Mouse (Mus musculus): Measurements from ENCODE around the gene Shank2. TPM values are rescaled to one million over a fixed set of nuclear protein-coding genes. Genes with fewer than 3 reads are reported as not detected.

Shank2 gene
- total and polyA plus RNA-seq, 2 experiments from 2014 or later: 0.19 to 0.95 TPM

DNA sequence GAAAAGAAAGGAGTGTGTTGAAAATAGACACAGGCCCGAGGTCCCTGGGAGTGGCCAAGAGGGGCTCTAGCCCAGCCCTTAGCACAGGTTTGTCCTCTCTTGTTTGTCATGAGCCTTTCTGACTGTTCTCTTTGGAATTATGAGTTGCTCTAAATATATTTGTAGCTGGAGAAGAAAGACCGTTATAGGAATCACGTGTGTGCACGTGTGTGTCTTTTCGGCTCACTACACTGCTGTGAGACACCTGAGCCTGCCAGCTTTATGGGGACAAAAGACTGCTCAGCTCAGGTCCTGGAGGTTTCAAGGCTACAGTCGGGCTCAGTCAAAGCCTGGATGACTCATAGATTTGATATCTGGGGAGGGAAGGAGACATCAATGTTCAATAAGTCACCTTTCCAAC lies 323.1 kb downstream of the Shank2 start:
- ATAC-seq (ENCODE audit: insufficient read depth, low read depth) (no peak), DNase-seq (ENCODE audit: low spot score) (no peak)
- WGBS: 76% methylated on average over 6 of the region's 6 CpGs
- H3K9ac ChIP-seq (replicated peaks; ENCODE audit: low read depth, low read length): no peak overlapping the region
- H3K36me3 ChIP-seq (replicated peaks; ENCODE audit: control insufficient read depth, insufficient read depth, low read length): no peaks in the 10 kb centered on the region
- no peak overlapping the region for H3K4me3 ChIP-seq (ENCODE audit: low read depth, low read length)
- TF ChIP-seq EP300 (IDR thresholded peaks at IDR 0.05; ENCODE audit: low read depth): no peak
- TF ChIP-seq CTCF (IDR thresholded peaks at IDR 0.05; ENCODE audit: low read depth): no peak
- H3K27me3 ChIP-seq (ENCODE audit: control insufficient read depth, insufficient read depth, low read length): no peaks in the 10 kb centered on the region
- H3K27ac ChIP-seq (ENCODE audit: low read depth): no peak overlapping the region
- H3K4me2 ChIP-seq (ENCODE audit: low read depth, low read length): no peak overlapping the region
- H3K4me1 ChIP-seq (ENCODE audit: control insufficient read depth, insufficient read depth): no peaks in the 10 kb centered on the region
- no peaks in the 10 kb centered on the region for H3K9me3 ChIP-seq (replicated peaks; ENCODE audit: control insufficient read depth, low read length)

DNA sequence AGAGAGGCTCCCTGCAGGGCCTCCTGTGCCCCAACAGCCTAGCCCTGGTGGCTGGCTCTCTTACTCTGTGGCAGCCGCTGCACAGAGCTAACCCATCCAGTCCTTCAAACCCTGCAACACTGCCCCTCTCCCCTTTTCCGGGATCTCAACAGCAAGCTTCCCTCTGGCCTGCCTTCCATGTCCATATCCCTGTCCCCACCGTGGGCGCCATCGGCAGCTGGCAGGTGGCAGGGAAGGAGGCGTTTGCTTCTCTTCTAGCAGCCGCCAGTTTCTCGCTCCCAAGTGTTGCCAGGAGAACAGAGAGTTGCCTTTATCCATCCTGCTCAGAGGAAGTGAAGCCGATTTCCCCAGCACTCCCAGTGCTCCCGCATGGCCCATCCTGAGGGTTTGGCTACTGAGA lies 323.9 kb downstream of the Shank2 start:
- 86% methylated on average over 10 of the region's 10 CpGs for WGBS
- H3K27ac ChIP-seq (ENCODE audit: low read depth): no peak overlapping the region
- no peak overlapping the region for H3K9ac ChIP-seq (replicated peaks; ENCODE audit: low read depth, low read length)
- no peaks in the 10 kb centered on the region for H3K36me3 ChIP-seq (replicated peaks; ENCODE audit: control insufficient read depth, insufficient read depth, low read length)
- H3K27me3 ChIP-seq (ENCODE audit: control insufficient read depth, insufficient read depth, low read length): no peaks in the 10 kb centered on the region
- H3K4me2 ChIP-seq (ENCODE audit: low read depth, low read length): no peak overlapping the region
- TF ChIP-seq CTCF (IDR thresholded peaks at IDR 0.05; ENCODE audit: low read depth): no peak
- no peak for ATAC-seq (ENCODE audit: insufficient read depth, low read depth)
- H3K4me1 ChIP-seq (ENCODE audit: control insufficient read depth, insufficient read depth): no peaks in the 10 kb centered on the region
- H3K9me3 ChIP-seq (replicated peaks; ENCODE audit: control insufficient read depth, low read length): no peaks in the 10 kb centered on the region
- DNase-seq (ENCODE audit: low spot score): no peak
- no peak overlapping the region for H3K4me3 ChIP-seq (ENCODE audit: low read depth, low read length)

DNA sequence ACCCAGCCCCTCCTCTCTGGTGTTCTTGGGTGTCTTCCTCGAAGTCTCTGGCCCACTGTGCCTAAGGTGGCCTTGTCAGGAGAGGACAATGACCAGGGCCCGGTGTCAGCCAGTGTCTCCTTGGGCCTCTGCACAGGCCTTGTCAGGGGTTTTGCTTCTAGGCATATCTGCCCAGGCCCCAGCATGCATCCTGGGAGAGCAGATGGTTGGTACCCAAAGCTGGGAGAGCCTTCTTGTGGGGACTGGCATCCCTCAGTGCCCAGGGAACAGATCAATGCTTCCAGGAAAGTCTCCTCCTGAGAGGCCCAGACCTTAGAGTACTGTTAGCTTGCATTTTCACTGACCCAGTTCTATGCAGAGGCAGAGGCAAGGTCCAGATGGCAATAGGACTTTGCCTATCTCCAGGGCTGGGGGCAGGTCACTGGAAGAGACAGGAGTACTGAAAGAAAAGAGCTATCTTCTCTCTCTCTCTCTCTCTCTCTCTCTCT lies 327.7 kb downstream of the Shank2 start:
- Histone ChIP-seq H3K9me3 (replicated peaks; ENCODE audit: control insufficient read depth, low read length) (no peaks in the 10 kb centered on the region), H3K27ac (ENCODE audit: low read depth) (no peak overlapping the region), H3K4me2 (ENCODE audit: low read depth, low read length) (no peak overlapping the region), H3K4me1 (ENCODE audit: control insufficient read depth, insufficient read depth) (no peaks in the 10 kb centered on the region), H3K36me3 (replicated peaks; ENCODE audit: control insufficient read depth, insufficient read depth, low read length) (no peaks in the 10 kb centered on the region), H3K4me3 (ENCODE audit: low read depth, low read length) (no peak overlapping the region), H3K27me3 (ENCODE audit: control insufficient read depth, insufficient read depth, low read length) (no peaks in the 10 kb centered on the region), H3K9ac (replicated peaks; ENCODE audit: low read depth, low read length) (no peak overlapping the region)
- WGBS: 58% methylated on average over 2 of the region's 2 CpGs
- ATAC-seq (ENCODE audit: insufficient read depth, low read depth) (no peak), DNase-seq (ENCODE audit: low spot score) (no peak)
- TF ChIP-seq CTCF (IDR thresholded peaks at IDR 0.05; ENCODE audit: low read depth): no peak
- no peak for TF ChIP-seq EP300 (IDR thresholded peaks at IDR 0.05; ENCODE audit: low read depth)

DNA sequence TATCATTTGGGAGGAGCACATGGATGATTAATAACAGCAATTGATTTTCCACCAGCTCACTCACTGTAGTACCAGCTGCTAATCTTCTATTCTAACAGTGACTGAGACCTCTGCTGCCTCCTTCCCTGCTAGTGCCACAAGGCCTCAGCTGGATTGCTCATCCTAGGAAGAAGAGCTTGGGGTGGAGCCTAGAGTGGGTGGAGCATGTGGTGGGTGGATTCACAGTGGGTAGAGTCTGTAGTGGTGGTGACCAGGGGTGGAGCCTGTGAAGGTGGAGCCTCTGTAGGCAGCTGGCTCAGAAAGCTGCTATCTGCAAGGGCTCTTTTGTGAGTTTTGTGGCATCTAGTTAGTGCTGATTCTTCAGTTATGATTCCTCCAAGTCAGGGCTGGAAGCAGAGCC lies 334.9 kb downstream of the Shank2 start:
- TF ChIP-seq EP300 (IDR thresholded peaks at IDR 0.05; ENCODE audit: low read depth) (no peak), CTCF (IDR thresholded peaks at IDR 0.05; ENCODE audit: low read depth) (no peak)
- no peaks in the 10 kb centered on the region for H3K4me1 ChIP-seq (ENCODE audit: control insufficient read depth, insufficient read depth)
- ATAC-seq (ENCODE audit: insufficient read depth, low read depth) (no peak), DNase-seq (ENCODE audit: low spot score) (no peak)
- H3K4me2 ChIP-seq (ENCODE audit: low read depth, low read length): no peak overlapping the region
- no peak overlapping the region for H3K9ac ChIP-seq (replicated peaks; ENCODE audit: low read depth, low read length)
- no peaks in the 10 kb centered on the region for H3K36me3 ChIP-seq (replicated peaks; ENCODE audit: control insufficient read depth, insufficient read depth, low read length)
- H3K9me3 ChIP-seq (replicated peaks; ENCODE audit: control insufficient read depth, low read length): no peaks in the 10 kb centered on the region
- H3K27ac ChIP-seq (ENCODE audit: low read depth): no peak overlapping the region
- no peak overlapping the region for H3K4me3 ChIP-seq (ENCODE audit: low read depth, low read length)
- no peaks in the 10 kb centered on the region for H3K27me3 ChIP-seq (ENCODE audit: control insufficient read depth, insufficient read depth, low read length)

- ATAC-seq (ENCODE audit: insufficient read depth, low read depth) (no peak), DNase-seq (ENCODE audit: low spot score) (no peak)
- H3K27ac ChIP-seq (ENCODE audit: low read depth): no peak overlapping the region
- no peak overlapping the region for H3K9ac ChIP-seq (replicated peaks; ENCODE audit: low read depth, low read length)
- H3K9me3 ChIP-seq (replicated peaks; ENCODE audit: control insufficient read depth, low read length): no peaks in the 10 kb centered on the region
- H3K4me2 ChIP-seq (ENCODE audit: low read depth, low read length): no peak overlapping the region
- H3K4me3 ChIP-seq (ENCODE audit: low read depth, low read length): no peak overlapping the region
- H3K36me3 ChIP-seq (replicated peaks; ENCODE audit: control insufficient read depth, insufficient read depth, low read length): no peaks in the 10 kb centered on the region
- TF ChIP-seq CTCF (IDR thresholded peaks at IDR 0.05; ENCODE audit: low read depth): no peak
- TF ChIP-seq EP300 (IDR thresholded peaks at IDR 0.05; ENCODE audit: low read depth): no peak
- H3K27me3 ChIP-seq (ENCODE audit: control insufficient read depth, insufficient read depth, low read length): no peaks in the 10 kb centered on the region
- H3K4me1 ChIP-seq (ENCODE audit: control insufficient read depth, insufficient read depth): no peaks in the 10 kb centered on the region
- 69% methylated on average over 5 of the region's 5 CpGs for WGBS
Observed at GRCm38 (mm10) chr7:144338694-144339093, 337.0 kb downstream of the Shank2 start.

- Histone ChIP-seq H3K4me2 (ENCODE audit: low read depth, low read length) (no peak overlapping the region), H3K9ac (replicated peaks; ENCODE audit: low read depth, low read length) (no peak overlapping the region), H3K27me3 (ENCODE audit: control insufficient read depth, insufficient read depth, low read length) (no peaks in the 10 kb centered on the region), H3K4me3 (ENCODE audit: low read depth, low read length) (no peak overlapping the region), H3K4me1 (ENCODE audit: control insufficient read depth, insufficient read depth) (no peaks in the 10 kb centered on the region), H3K9me3 (replicated peaks; ENCODE audit: control insufficient read depth, low read length) (no peaks in the 10 kb centered on the region), H3K36me3 (replicated peaks; ENCODE audit: control insufficient read depth, insufficient read depth, low read length) (no peaks in the 10 kb centered on the region), H3K27ac (ENCODE audit: low read depth) (no peak overlapping the region)
- no peak for DNase-seq (ENCODE audit: low spot score)
- no peak for TF ChIP-seq CTCF (IDR thresholded peaks at IDR 0.05; ENCODE audit: low read depth)
- no peak for TF ChIP-seq EP300 (IDR thresholded peaks at IDR 0.05; ENCODE audit: low read depth)
- no peak for ATAC-seq (ENCODE audit: insufficient read depth, low read depth)
- WGBS: 77% methylated on average over 6 of the region's 6 CpGs
Observed at GRCm38 (mm10) chr7:144340376-144340775, 338.6 kb downstream of the Shank2 start.
